11 mouse cellular contexts compared by ENCODE assay signal in the genomic region with DNA sequence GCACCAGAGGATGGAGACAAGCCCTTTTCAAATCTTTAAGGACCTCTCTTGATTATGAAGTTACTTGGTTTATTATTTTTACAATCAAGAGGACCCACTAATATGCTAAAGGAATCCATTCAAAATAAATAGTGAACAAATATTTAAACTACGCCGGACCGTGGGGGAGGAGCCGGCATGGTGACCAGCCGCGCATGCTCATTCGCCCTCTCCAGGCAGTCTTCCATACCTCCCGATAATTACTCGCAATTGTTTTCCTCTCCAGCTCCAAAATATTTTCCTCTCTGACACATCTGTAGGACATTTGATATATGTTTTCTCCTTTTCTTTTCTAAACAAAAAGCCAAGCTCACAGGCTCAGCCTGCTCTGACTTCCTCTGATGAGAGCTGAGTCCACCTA.
DNase-seq lines count a peak whose midpoint lies in the region; ATAC-seq and TF ChIP-seq lines count a peak whose summit lies in the region.
"Had no signal": no experiment of that assay in that cellular context is flagged by ENCODE, and none has a peak within 500 bp of the region (broad histone marks: within the 10 kb centered on the region; RNA-seq: fewer than 3 reads in every experiment).

No protein-coding gene starts in this region.

- H3K4me3 ChIP-seq in forebrain, embryonic 10.5 days = peak overlapping the region; percentile 24
- no peak overlapping the region for H3K4me3 ChIP-seq in forebrain, embryonic 15.5 days
- no peak overlapping the region for H3K4me3 ChIP-seq in kidney, embryonic 14.5 days (ENCODE audit: low read length)
- no peak overlapping the region; the same call in 1 of the 2 replicates for H3K4me3 ChIP-seq in intestine, postnatal 0 days (ENCODE audit: low read depth, low read length)
- H3K4me3 ChIP-seq: megakaryocyte, embryonic 14.5 days had no signal

- H3K9me3 ChIP-seq in forebrain, embryonic 10.5 days = no peaks in the 10 kb centered on the region
- no peaks in the 10 kb centered on the region for H3K9me3 ChIP-seq in forebrain, embryonic 15.5 days
- H3K9me3 ChIP-seq in kidney, embryonic 14.5 days (ENCODE audit: control insufficient read depth, low read length) = no peaks in the 10 kb centered on the region
- H3K9me3 ChIP-seq in intestine, postnatal 0 days (ENCODE audit: control insufficient read depth) = no peaks in the 10 kb centered on the region

- ATAC-seq in forebrain, embryonic 15.5 days (replicated peaks) = no peak
- ATAC-seq in kidney, embryonic 14.5 days (ENCODE audit: low FRiP score, low TSS enrichment) = no peak
- no peak for ATAC-seq in intestine, postnatal 0 days

- no peak for TF ChIP-seq CTCF in intestine, postnatal 0 days (IDR thresholded peaks at IDR 0.05; ENCODE audit: low read depth)

- WGBS in forebrain, embryonic 10.5 days = 80% methylated on average over 9 of the region's 9 CpGs
- WGBS in forebrain, embryonic 15.5 days = 81% methylated on average over 9 of the region's 9 CpGs
- WGBS in kidney, embryonic 14.5 days = 69% methylated on average over 9 of the region's 9 CpGs
- 48% methylated on average over 9 of the region's 9 CpGs for WGBS in intestine, postnatal 0 days

- peaks cover 34% of the 10 kb centered on the region for H3K27me3 ChIP-seq in forebrain, embryonic 10.5 days (ENCODE audit: poor library complexity, severe bottlenecking)
- 0 out of 2 replicates have a peak, but pooled peaks cover 1% of the 10 kb centered on the region for H3K27me3 ChIP-seq in forebrain, embryonic 15.5 days
- no peaks in the 10 kb centered on the region for H3K27me3 ChIP-seq in kidney, embryonic 14.5 days (ENCODE audit: control insufficient read depth, insufficient read depth, low read length)
- no peaks in the 10 kb centered on the region for H3K27me3 ChIP-seq in intestine, postnatal 0 days (replicated peaks; ENCODE audit: control insufficient read depth, insufficient read depth, low read length)

- DNase-seq in forebrain, embryonic 10.5 days (ENCODE audit: extremely low spot score, low spot score) = no peak
- no peak for DNase-seq in kidney, adult 11 months
- peak; percentile 30 for DNase-seq in ZHBTc4 (ENCODE audit: low read depth, low spot score)
- no peak for DNase-seq in urinary bladder, postnatal 4 days (ENCODE audit: low spot score in 2 of 2)
- DNase-seq in left cerebral cortex, postnatal 4 days = no peak
- DNase-seq: heart, adult 18-20 months had no signal

- H3K27ac ChIP-seq in forebrain, embryonic 10.5 days = no peak overlapping the region
- no peak overlapping the region for H3K27ac ChIP-seq in forebrain, embryonic 15.5 days (replicated peaks)
- H3K27ac ChIP-seq in kidney, embryonic 14.5 days (ENCODE audit: low read depth, low read length) = no peak overlapping the region
- no peak overlapping the region for H3K27ac ChIP-seq in intestine, postnatal 0 days (ENCODE audit: low read depth, low read length)

- intact Hi-C loops in left cerebral cortex, postnatal 4 days (cut with DNase I) = no loop called here

- no peak overlapping the region for H3K9ac ChIP-seq in forebrain, embryonic 15.5 days (replicated peaks)
- H3K9ac ChIP-seq in kidney, embryonic 14.5 days (ENCODE audit: low read depth, low read length) = no peak overlapping the region
- H3K9ac ChIP-seq in intestine, postnatal 0 days (ENCODE audit: low read depth, low read length) = no peak overlapping the region

- H3K4me1 ChIP-seq in forebrain, embryonic 10.5 days = peaks cover 11% of the 10 kb centered on the region; the same call in 1 of the 2 replicates
- no peaks in the 10 kb centered on the region for H3K4me1 ChIP-seq in forebrain, embryonic 15.5 days
- H3K4me1 ChIP-seq in kidney, embryonic 14.5 days (ENCODE audit: control insufficient read depth, insufficient read depth, low read length) = no peaks in the 10 kb centered on the region
- H3K4me1 ChIP-seq in intestine, postnatal 0 days (replicated peaks; ENCODE audit: control insufficient read depth, insufficient read depth, low read length) = no peaks in the 10 kb centered on the region
- H3K4me1 ChIP-seq: megakaryocyte, embryonic 14.5 days had no signal

- H3K4me2 ChIP-seq in forebrain, embryonic 15.5 days (replicated peaks) = no peak overlapping the region
- H3K4me2 ChIP-seq in kidney, embryonic 14.5 days (replicated peaks; ENCODE audit: low read depth, low read length) = 0 out of 2 replicates have a peak overlapping the region, but pooled peaks have one; percentile 2
- H3K4me2 ChIP-seq in intestine, postnatal 0 days (replicated peaks; ENCODE audit: low read depth) = peak overlapping the region; percentile 30

- no peaks in the 10 kb centered on the region for H3K36me3 ChIP-seq in forebrain, embryonic 10.5 days (replicated peaks)
- no peaks in the 10 kb centered on the region for H3K36me3 ChIP-seq in forebrain, embryonic 15.5 days
- no peaks in the 10 kb centered on the region for H3K36me3 ChIP-seq in kidney, embryonic 14.5 days (ENCODE audit: control insufficient read depth, insufficient read depth, low read length)
- H3K36me3 ChIP-seq in intestine, postnatal 0 days (ENCODE audit: control insufficient read depth, insufficient read depth) = no peaks in the 10 kb centered on the region
- H3K36me3 ChIP-seq: G1E had no signal
